Mouse (Mus musculus) forebrain, embryonic 11.5 days (tissue): ENCODE results near the gene Colq. TPM values are rescaled to one million over a fixed set of nuclear protein-coding genes. Genes with fewer than 3 reads are reported as not detected.

ENCODE experiments used
- ATAC-seq: fragments of 200-750 bp; cut with Nextera tagmentation; replicated peaks from 2 replicates; pipeline ENCODE4 v1.8.0; 2017; ENCODE audit warnings: moderate TSS enrichment; ENCODE audit not compliant: low FRiP score
- DNase-seq: peaks from one replicate; pipeline ENCODE4 v3.0.0-alpha.2; 2017; ENCODE audit warnings: low spot score
- H3K27ac ChIP-seq: fragments of 300-500 bp; sonication (generic); 2 replicates; pipeline ENCODE4 v1.5.1; 2014; ENCODE audit warnings: low read depth, low read length
- H3K27me3 ChIP-seq: fragments of 300-500 bp; sonication (generic); 2 replicates; pipeline ENCODE4 v1.6.1; 2014; ENCODE audit warnings: mild to moderate bottlenecking, low read length, mixed read lengths; ENCODE audit not compliant: control insufficient read depth, insufficient read depth
- H3K36me3 ChIP-seq: fragments of 300-500 bp; sonication (generic); 2 replicates; pipeline ENCODE4 v1.6.1; 2014; ENCODE audit warnings: mild to moderate bottlenecking, low read length, moderate library complexity, mixed read lengths; ENCODE audit not compliant: control insufficient read depth, insufficient read depth
- H3K4me1 ChIP-seq: fragments of 300-500 bp; sonication (generic); replicated peaks from 2 replicates; pipeline ENCODE4 v1.6.1; 2014; ENCODE audit warnings: low read length, mixed read lengths; ENCODE audit not compliant: control insufficient read depth, insufficient read depth
- H3K4me2 ChIP-seq: fragments of 300-500 bp; sonication (generic); 2 replicates; pipeline ENCODE4 v1.6.1; 2014; ENCODE audit warnings: low read depth, mild to moderate bottlenecking, low read length, moderate library complexity, mixed read lengths; ENCODE audit not compliant: severe bottlenecking
- H3K4me3 ChIP-seq: fragments of 300-500 bp; sonication (generic); 2 replicates; pipeline ENCODE4 v1.5.1; 2014; ENCODE audit warnings: low read depth, low read length
- H3K9ac ChIP-seq: fragments of 300-500 bp; sonication (generic); 2 replicates; pipeline ENCODE4 v1.6.1; 2014; ENCODE audit warnings: low read length
- H3K9me3 ChIP-seq: fragments of 300-500 bp; sonication (generic); 2 replicates; pipeline ENCODE4 v1.6.1; 2016; ENCODE audit warnings: low read length, mixed read lengths; ENCODE audit not compliant: control insufficient read depth
- WGBS: fragments of 180-500 bp; shearing (Covaris S2); extraction: QIAGEN DNeasy Blood & Tissue Kit; methylation state at CpG from one replicate; pipeline ENCODE4 v1.1.7; 2014; 5-methylcytosine and 5-hydroxymethylcytosine counted together
- polyA plus RNA-seq: library from polyadenylated mRNA; unstranded; fragments of >200 nt; fragmentation: Nextera tagmentation; extraction: Ambion mirVana; gene quantifications from 2 replicates; pipeline ENCODE4 v1.2.1, GENCODE M21; 2014

Colq gene
- polyA plus RNA-seq, 1 experiment from 2014 or later, result not detected

- Histone ChIP-seq H3K4me2 (no peak overlapping the region), H3K27ac (no peak overlapping the region), H3K9me3 (no peaks in the 10 kb centered on the region), H3K36me3 (no peaks in the 10 kb centered on the region), H3K4me1 (no peaks in the 10 kb centered on the region), H3K9ac (no peak overlapping the region), H3K4me3 (no peak overlapping the region), H3K27me3 (no peaks in the 10 kb centered on the region)
- no peak for ATAC-seq
- DNase-seq, result no peak
- 71% methylated on average over 2 of the region's 2 CpGs for WGBS
These were observed 117.8 kb downstream of the Colq start for GRCm38 (mm10) chr14:31473297-31473696.

Other genes starting within 250 kb of the Colq start
- gene Sh3bp5, start 155.3 kb downstream of the Colq start, polyA plus RNA-seq, result 15.8 and 17.4 TPM in 2 replicates
- 24.7 and 25.7 TPM in 2 replicates for gene Eaf1, start 96.9 kb downstream of the Colq start, polyA plus RNA-seq
- gene Mettl6, start 96.3 kb downstream of the Colq start, polyA plus RNA-seq, result 85.0 and 89.8 TPM in 2 replicates
- not detected in 2 replicates for gene Gm49387, start 49.5 kb upstream of the Colq start, polyA plus RNA-seq
- gene Btd, start 49.7 kb upstream of the Colq start, polyA plus RNA-seq, result 13.4 and 13.5 TPM in 2 replicates
- 6.9 and 9.4 TPM in 2 replicates for gene Hacl1, start 49.9 kb upstream of the Colq start, polyA plus RNA-seq
- 13.8 and 14.1 TPM in 2 replicates for gene Ankrd28, start 239.3 kb upstream of the Colq start, polyA plus RNA-seq